Comparison of ENCODE assay signal across 10 mouse cellular contexts in genomic region chr1:41264214-41264613, GRCm38 (mm10).
DNase-seq lines count a peak whose midpoint lies in the region; ATAC-seq and TF ChIP-seq lines count a peak whose summit lies in the region.
"Had no signal": no experiment of that assay in that cellular context is flagged by ENCODE, and none has a peak within 500 bp of the region (broad histone marks: within the 10 kb centered on the region; RNA-seq: fewer than 3 reads in every experiment).

No protein-coding gene starts in this region.

- WGBS in liver, embryonic 14.5 days (ENCODE audit: insufficient replicate concordance): 29% methylated on average over 10 of the region's 10 CpGs
- 32% methylated on average over 10 of the region's 10 CpGs for WGBS in liver, embryonic 11.5 days

- DNase-seq in cerebellum, postnatal 10 days: peak; percentile 56 to 78
- DNase-seq in cerebellum, adult 9-11 months: no peak
- DNase-seq in liver, embryonic 14.5 days (ENCODE audit: low read depth in 3 of 3, low spot score in 3 of 3): no peak
- DNase-seq in liver, embryonic 11.5 days (ENCODE audit: low spot score): no peak
- DNase-seq in brain, adult 2 months (ENCODE audit: low read depth, low spot score): peak; percentile 42
- DNase-seq in lung, postnatal 36 days: peak; percentile 14
- no peak for DNase-seq in spleen, postnatal 4 days (ENCODE audit: low spot score in 2 of 2)
- DNase-seq: cerebellum, postnatal 25 days had no signal

- H3K9me3 ChIP-seq in liver, embryonic 14.5 days (ENCODE audit: control insufficient read depth, low read length): no peaks in the 10 kb centered on the region
- no peaks in the 10 kb centered on the region for H3K9me3 ChIP-seq in liver, embryonic 11.5 days (ENCODE audit: control insufficient read depth, low read length)
- H3K9me3 ChIP-seq: heart, embryonic 13.5 days had no signal

- peak; percentile 26; the same call in 1 of the 2 replicates for TF ChIP-seq CTCF in liver, embryonic 14.5 days (IDR thresholded peaks at IDR 0.05; ENCODE audit: low read depth)

- no peak overlapping the region for H3K27ac ChIP-seq in liver, embryonic 14.5 days
- no peak overlapping the region for H3K27ac ChIP-seq in liver, embryonic 11.5 days (ENCODE audit: low read depth, low read length)
- H3K27ac ChIP-seq: heart, embryonic 13.5 days had no signal

- no peak overlapping the region for H3K9ac ChIP-seq in liver, embryonic 14.5 days (replicated peaks)
- no peak overlapping the region for H3K9ac ChIP-seq in liver, embryonic 11.5 days (ENCODE audit: low read depth, low read length)
- H3K9ac ChIP-seq: heart, embryonic 13.5 days had no signal

- H3K4me3 ChIP-seq in liver, embryonic 14.5 days (ENCODE audit: insufficient read depth in 1 of 2, low read depth in 2 of 2, low read length in 2 of 2): no peak overlapping the region
- no peak overlapping the region for H3K4me3 ChIP-seq in liver, embryonic 11.5 days (ENCODE audit: low read depth, low read length)
- H3K4me3 ChIP-seq: heart, embryonic 13.5 days had no signal

- no peaks in the 10 kb centered on the region for H3K27me3 ChIP-seq in liver, embryonic 14.5 days (ENCODE audit: control insufficient read depth, insufficient read depth, low read length)
- H3K27me3 ChIP-seq in liver, embryonic 11.5 days (replicated peaks; ENCODE audit: control insufficient read depth, insufficient read depth, low read length): no peaks in the 10 kb centered on the region

- H3K36me3 ChIP-seq in liver, embryonic 14.5 days (replicated peaks; ENCODE audit: control insufficient read depth, insufficient read depth, low read depth): no peaks in the 10 kb centered on the region
- no peaks in the 10 kb centered on the region for H3K36me3 ChIP-seq in liver, embryonic 11.5 days (ENCODE audit: control insufficient read depth, insufficient read depth, low read length)
- H3K36me3 ChIP-seq: heart, embryonic 13.5 days had no signal

- no peak for ATAC-seq in liver, embryonic 14.5 days (ENCODE audit: insufficient read depth)
- no peak for ATAC-seq in liver, embryonic 11.5 days (replicated peaks; ENCODE audit: low FRiP score)
- no peak for ATAC-seq in megakaryocyte, adult 5-6 weeks (ENCODE audit: poor library complexity, severe bottlenecking)

- H3K4me1 ChIP-seq in liver, embryonic 14.5 days (replicated peaks; ENCODE audit: control insufficient read depth in 2 of 2, insufficient read depth in 2 of 2, low read length in 1 of 2): no peaks in the 10 kb centered on the region
- no peaks in the 10 kb centered on the region for H3K4me1 ChIP-seq in liver, embryonic 11.5 days (replicated peaks; ENCODE audit: control insufficient read depth, insufficient read depth, low read length)
- H3K4me1 ChIP-seq: heart, embryonic 13.5 days had no signal

- no peak overlapping the region for H3K4me2 ChIP-seq in liver, embryonic 14.5 days (ENCODE audit: low read depth)
- H3K4me2 ChIP-seq in liver, embryonic 11.5 days: no peak overlapping the region
- H3K4me2 ChIP-seq: heart, embryonic 13.5 days had no signal

- TF ChIP-seq EP300 in liver, embryonic 14.5 days (IDR thresholded peaks at IDR 0.05; ENCODE audit: low read depth): no peak

Comparison
In these comparisons a context has a peak if more than half of its experiments do, and no peak if none do; other contexts are left out.
1. DNase-seq: peak in cerebellum, postnatal 10 days (2 of 2), brain, adult 2 months (single experiment) and lung, postnatal 36 days (single experiment); none in cerebellum, adult 9-11 months (single experiment), liver, embryonic 14.5 days (0 of 3), liver, embryonic 11.5 days (single experiment) and spleen, postnatal 4 days (0 of 2).